ENCODE assay signal across 24 mouse cellular contexts in the genomic region with DNA sequence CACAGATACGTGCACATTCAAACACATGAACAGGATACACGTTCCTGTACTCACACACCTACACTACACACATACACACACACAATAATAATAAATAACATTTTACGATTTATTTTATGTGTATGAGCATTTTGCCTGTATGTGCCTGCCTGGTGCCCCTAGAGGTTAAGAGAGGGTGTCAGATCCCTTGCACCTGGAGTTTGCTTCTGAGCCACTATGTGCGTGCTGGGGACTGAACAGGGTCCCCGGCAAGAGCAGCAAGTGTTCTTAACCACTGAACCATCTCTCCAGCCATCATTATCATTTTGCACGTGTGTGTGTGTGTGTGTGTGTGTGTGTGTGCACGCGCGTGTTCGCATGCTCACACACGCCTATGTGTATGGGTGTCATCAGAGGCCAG. TPM values are rescaled to one million over a fixed set of nuclear protein-coding genes. Genes with fewer than 3 reads are reported as not detected.
DNase-seq lines count a peak whose midpoint lies in the region; ATAC-seq and TF ChIP-seq lines count a peak whose summit lies in the region.
"Had no signal": no experiment of that assay in that cellular context is flagged by ENCODE, and none has a peak within 500 bp of the region (broad histone marks: within the 10 kb centered on the region; RNA-seq: fewer than 3 reads in every experiment).

No protein-coding gene starts in this region.

- no peaks in the 10 kb centered on the region for H3K27me3 ChIP-seq in liver, embryonic 13.5 days
- no peaks in the 10 kb centered on the region for H3K27me3 ChIP-seq in liver, postnatal 0 days (ENCODE audit: insufficient read depth, low read length)
- no peaks in the 10 kb centered on the region for H3K27me3 ChIP-seq in forebrain, embryonic 14.5 days (replicated peaks; ENCODE audit: control insufficient read depth, insufficient read depth, low read length)
- H3K27me3 ChIP-seq in heart, embryonic 10.5 days (ENCODE audit: insufficient read depth, poor library complexity, severe bottlenecking) = no peaks in the 10 kb centered on the region
- H3K27me3 ChIP-seq: embryonic facial prominence, embryonic 13.5 days; forebrain, embryonic 12.5 days; hindbrain, embryonic 12.5 days; hindbrain, embryonic 15.5 days had no signal

- H3K27ac ChIP-seq in liver, embryonic 13.5 days = 0 out of 2 replicates have a peak overlapping the region, but pooled peaks have one; percentile 16
- no peak overlapping the region for H3K27ac ChIP-seq in liver, postnatal 0 days (ENCODE audit: low read depth)
- H3K27ac ChIP-seq in forebrain, embryonic 14.5 days (ENCODE audit: low read depth, low read length) = no peak overlapping the region
- H3K27ac ChIP-seq in heart, embryonic 10.5 days = no peak overlapping the region
- H3K27ac ChIP-seq: embryonic facial prominence, embryonic 13.5 days; forebrain, embryonic 12.5 days; heart, adult 2 months; hindbrain, embryonic 12.5 days; hindbrain, embryonic 15.5 days had no signal

- TF ChIP-seq EP300 in liver, postnatal 0 days (IDR thresholded peaks at IDR 0.05; ENCODE audit: low read depth) = no peak

- H3K9me3 ChIP-seq in liver, embryonic 13.5 days (replicated peaks) = no peaks in the 10 kb centered on the region
- H3K9me3 ChIP-seq in liver, postnatal 0 days (ENCODE audit: low read length) = no peaks in the 10 kb centered on the region
- no peaks in the 10 kb centered on the region for H3K9me3 ChIP-seq in forebrain, embryonic 14.5 days (replicated peaks; ENCODE audit: control insufficient read depth, low read length)
- H3K9me3 ChIP-seq in heart, embryonic 10.5 days = no peaks in the 10 kb centered on the region
- H3K9me3 ChIP-seq: embryonic facial prominence, embryonic 10.5 days; embryonic facial prominence, embryonic 13.5 days; forebrain, embryonic 12.5 days; hindbrain, embryonic 12.5 days; hindbrain, embryonic 15.5 days had no signal

- TF ChIP-seq CTCF in liver, postnatal 0 days (IDR thresholded peaks at IDR 0.05; ENCODE audit: low read depth) = peak; percentile 21; the same call in 1 of the 2 replicates

- 78% methylated on average over 11 of the region's 11 CpGs for WGBS in liver, embryonic 13.5 days (ENCODE audit: insufficient replicate concordance)
- WGBS in liver, postnatal 0 days (ENCODE audit: insufficient replicate concordance) = 91% methylated on average over 11 of the region's 11 CpGs
- 92% methylated on average over 11 of the region's 11 CpGs for whole genome bisulfite sequencing in forebrain, embryonic 14.5 days
- 94% methylated on average over 11 of the region's 11 CpGs for WGBS in heart, embryonic 10.5 days

- H3K4me1 ChIP-seq in liver, embryonic 13.5 days (replicated peaks) = peaks cover 84% of the 10 kb centered on the region
- peaks cover 57% of the 10 kb centered on the region for H3K4me1 ChIP-seq in liver, postnatal 0 days (ENCODE audit: insufficient read depth)
- no peaks in the 10 kb centered on the region for H3K4me1 ChIP-seq in forebrain, embryonic 14.5 days (ENCODE audit: control insufficient read depth, insufficient read depth, low read length)
- peaks cover 42% of the 10 kb centered on the region for H3K4me1 ChIP-seq in heart, embryonic 10.5 days

- no peak for DNase-seq in liver, embryonic 13.5 days
- DNase-seq in liver (no peak), A20 (ENCODE audit: low read depth, low spot score) (peak; percentile 52)
- no peak for DNase-seq in liver, postnatal 0 days
- DNase-seq in thymus, postnatal 25 days = peak; percentile 63
- no peak for DNase-seq in forebrain, embryonic 14.5 days (ENCODE audit: low spot score)
- no peak for DNase-seq in heart, embryonic 10.5 days (ENCODE audit: low spot score)
- DNase-seq: adrenal gland, postnatal 10 days; adrenal gland, postnatal 36 days; cerebellum, adult 18-20 months; cerebellum, adult 9-10 months; cerebellum, postnatal 25 days; gastrocnemius, postnatal 10 days; gastrocnemius, postnatal 36 days; heart, adult 2 months had no signal

- no peak overlapping the region for H3K4me3 ChIP-seq in liver, embryonic 13.5 days (replicated peaks)
- H3K4me3 ChIP-seq in liver, postnatal 0 days (ENCODE audit: low read depth, low read length) = no peak overlapping the region
- no peak overlapping the region for H3K4me3 ChIP-seq in forebrain, embryonic 14.5 days (ENCODE audit: low read depth, low read length)
- no peak overlapping the region for H3K4me3 ChIP-seq in heart, embryonic 10.5 days
- H3K4me3 ChIP-seq: embryonic facial prominence, embryonic 10.5 days; embryonic facial prominence, embryonic 13.5 days; erythroblast, embryonic 14.5 days; forebrain, embryonic 12.5 days; heart, adult 2 months; hindbrain, embryonic 12.5 days; hindbrain, embryonic 15.5 days had no signal

- H3K9ac ChIP-seq in liver, embryonic 13.5 days = no peak overlapping the region
- no peak overlapping the region for H3K9ac ChIP-seq in liver, postnatal 0 days (replicated peaks)
- no peak overlapping the region for H3K9ac ChIP-seq in forebrain, embryonic 14.5 days (ENCODE audit: low read length)
- H3K9ac ChIP-seq: forebrain, embryonic 12.5 days; hindbrain, embryonic 12.5 days; hindbrain, embryonic 15.5 days had no signal

- H3K36me3 ChIP-seq in liver, embryonic 13.5 days = no peaks in the 10 kb centered on the region
- H3K36me3 ChIP-seq in liver, postnatal 0 days (replicated peaks; ENCODE audit: insufficient read depth, low read length) = peaks cover 8% of the 10 kb centered on the region; the same call in 1 of the 2 replicates
- H3K36me3 ChIP-seq in forebrain, embryonic 14.5 days (ENCODE audit: control insufficient read depth, insufficient read depth, low read length) = no peaks in the 10 kb centered on the region
- no peaks in the 10 kb centered on the region for H3K36me3 ChIP-seq in heart, embryonic 10.5 days
- H3K36me3 ChIP-seq: embryonic facial prominence, embryonic 10.5 days; embryonic facial prominence, embryonic 13.5 days; forebrain, embryonic 12.5 days; hindbrain, embryonic 12.5 days; hindbrain, embryonic 15.5 days had no signal

- H3K4me2 ChIP-seq in liver, embryonic 13.5 days = no peak overlapping the region
- H3K4me2 ChIP-seq in liver, postnatal 0 days (ENCODE audit: low read depth, low read length) = no peak overlapping the region
- no peak overlapping the region for H3K4me2 ChIP-seq in forebrain, embryonic 14.5 days (ENCODE audit: low read length)
- H3K4me2 ChIP-seq: embryonic facial prominence, embryonic 13.5 days; forebrain, embryonic 12.5 days; heart, embryonic 11.5 days; hindbrain, embryonic 12.5 days; hindbrain, embryonic 15.5 days had no signal

- no peak for ATAC-seq in liver, embryonic 13.5 days (ENCODE audit: low read depth)
- no peak for ATAC-seq in liver, postnatal 0 days
- no peak for ATAC-seq in forebrain, embryonic 14.5 days
- ATAC-seq: CD4-positive, CD25-positive, alpha-beta regulatory T cell, adult 4 months; forebrain, embryonic 16.5 days had no signal

RNA-seq across cellular contexts. Expression of gene Ccnd3, which starts 24.7 kb away (rescaled TPM):
- polyA plus RNA-seq in liver, embryonic 13.5 days (2015; fragmentation: Nextera tagmentation; extraction: Ambion mirVana) = 387 and 400 TPM in 2 replicates
- 249 and 250 TPM in 2 replicates for polyA plus RNA-seq in liver, postnatal 0 days (2015; fragmentation: Nextera tagmentation; extraction: Ambion mirVana)
- 60.6 and 67.2 TPM in 2 replicates for polyA plus RNA-seq in forebrain, embryonic 14.5 days (2014; fragmentation: Nextera tagmentation; extraction: Ambion mirVana)
- polyA plus RNA-seq in heart, embryonic 10.5 days (2016; fragmentation: Nextera tagmentation; extraction: Ambion mirVana) = 552 and 644 TPM in 2 replicates

RNA-seq across cellular contexts. Expression of gene Taf8, which starts 27.5 kb away (rescaled TPM):
- 14.4 and 14.5 TPM in 2 replicates for polyA plus RNA-seq in liver, embryonic 13.5 days (2015; fragmentation: Nextera tagmentation; extraction: Ambion mirVana)
- 6.5 and 8.1 TPM in 2 replicates for polyA plus RNA-seq in liver, postnatal 0 days (2015; fragmentation: Nextera tagmentation; extraction: Ambion mirVana)
- polyA plus RNA-seq in forebrain, embryonic 14.5 days (2014; fragmentation: Nextera tagmentation; extraction: Ambion mirVana) = 24.0 and 25.9 TPM in 2 replicates
- 23.0 and 28.5 TPM in 2 replicates for polyA plus RNA-seq in heart, embryonic 10.5 days (2016; fragmentation: Nextera tagmentation; extraction: Ambion mirVana)

Comparison
In these comparisons a context has a peak if more than half of its experiments do, and no peak if none do; other contexts are left out.
1. DNase-seq: peak in A20 (single experiment) and thymus, postnatal 25 days (single experiment); none in liver, embryonic 13.5 days (single experiment), liver (single experiment), liver, postnatal 0 days (single experiment), forebrain, embryonic 14.5 days (single experiment) and heart, embryonic 10.5 days (single experiment).